Mouse (Mus musculus): Measurements from ENCODE around the gene Syt7. TPM values are rescaled to one million over a fixed set of nuclear protein-coding genes. Genes with fewer than 3 reads are reported as not detected.

The Syt7 gene
- polyA plus RNA-seq, 1 experiment from 2014 or later, result 0.75 TPM

DNA sequence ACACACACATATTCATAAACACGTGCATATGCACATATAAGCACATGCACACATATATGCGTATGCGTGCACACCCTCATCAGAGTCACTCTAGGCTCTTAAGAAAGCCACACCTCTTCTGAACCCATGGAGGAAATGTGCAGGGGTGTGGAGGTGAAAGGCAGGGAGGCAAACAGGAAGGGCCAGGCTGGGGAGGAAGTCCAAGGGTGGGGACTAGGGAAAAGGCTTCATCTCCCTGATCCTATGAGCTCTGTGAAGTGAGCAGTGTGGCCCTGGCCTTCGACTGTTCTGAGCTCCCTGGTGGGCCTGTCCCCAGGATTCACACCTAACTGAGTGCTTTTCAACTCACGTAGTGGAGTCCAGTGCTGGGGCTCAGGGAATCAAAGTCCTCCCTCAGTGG is 13.6 kb upstream of the Syt7 start:
- peaks cover 3% of the 10 kb centered on the region; the same call in 1 of the 2 replicates for H3K9me3 ChIP-seq (ENCODE audit: control insufficient read depth, low read length)
- no peaks in the 10 kb centered on the region for H3K27me3 ChIP-seq (ENCODE audit: control insufficient read depth, insufficient read depth, low read depth, low read length)
- H3K4me1 ChIP-seq (replicated peaks; ENCODE audit: control insufficient read depth, insufficient read depth, low read length), result no peaks in the 10 kb centered on the region; the same call in 1 of the 2 replicates
- peak; percentile 52; the same call in 1 of the 2 replicates for ATAC-seq (ENCODE audit: low read depth)
- no peak overlapping the region for H3K9ac ChIP-seq (ENCODE audit: low read length)
- H3K4me2 ChIP-seq (ENCODE audit: low read depth, low read length), result no peak overlapping the region
- 50% methylated on average over 5 of the region's 5 CpGs for WGBS
- H3K36me3 ChIP-seq (ENCODE audit: control insufficient read depth, insufficient read depth, low read length), result no peaks in the 10 kb centered on the region
- no peak overlapping the region for H3K4me3 ChIP-seq (ENCODE audit: low read length)
- no peak overlapping the region for H3K27ac ChIP-seq (ENCODE audit: low read length)

DNA sequence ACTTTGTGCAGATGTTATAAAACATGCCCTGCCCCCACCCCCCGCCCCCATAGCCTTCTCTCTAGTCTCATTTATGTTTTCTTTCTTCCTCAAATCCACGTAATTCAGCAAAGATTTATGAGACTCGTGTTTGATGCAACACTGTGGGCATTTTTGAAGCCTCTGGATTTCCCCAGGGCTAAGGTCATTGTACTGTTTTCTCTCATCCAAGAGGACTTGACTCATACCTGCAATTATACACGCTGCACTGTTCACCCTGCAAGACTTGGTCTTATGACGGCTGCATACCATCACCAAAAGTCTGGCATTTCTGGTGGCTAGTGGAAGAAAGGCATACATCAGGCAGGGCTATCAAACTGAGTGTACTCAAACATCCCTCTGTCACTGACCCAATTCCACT is 8.9 kb upstream of the Syt7 start:
- Histone ChIP-seq H3K4me2 (ENCODE audit: low read depth, low read length) (no peak overlapping the region), H3K4me1 (replicated peaks; ENCODE audit: control insufficient read depth, insufficient read depth, low read length) (no peaks in the 10 kb centered on the region; the same call in 1 of the 2 replicates), H3K36me3 (ENCODE audit: control insufficient read depth, insufficient read depth, low read length) (no peaks in the 10 kb centered on the region), H3K27me3 (ENCODE audit: control insufficient read depth, insufficient read depth, low read depth, low read length) (no peaks in the 10 kb centered on the region), H3K9ac (ENCODE audit: low read length) (no peak overlapping the region), H3K9me3 (ENCODE audit: control insufficient read depth, low read length) (peaks cover 3% of the 10 kb centered on the region; the same call in 1 of the 2 replicates), H3K27ac (ENCODE audit: low read length) (no peak overlapping the region), H3K4me3 (ENCODE audit: low read length) (no peak overlapping the region)
- ATAC-seq (ENCODE audit: low read depth), result no peak
- 71% methylated on average over 5 of the region's 5 CpGs for WGBS

DNA sequence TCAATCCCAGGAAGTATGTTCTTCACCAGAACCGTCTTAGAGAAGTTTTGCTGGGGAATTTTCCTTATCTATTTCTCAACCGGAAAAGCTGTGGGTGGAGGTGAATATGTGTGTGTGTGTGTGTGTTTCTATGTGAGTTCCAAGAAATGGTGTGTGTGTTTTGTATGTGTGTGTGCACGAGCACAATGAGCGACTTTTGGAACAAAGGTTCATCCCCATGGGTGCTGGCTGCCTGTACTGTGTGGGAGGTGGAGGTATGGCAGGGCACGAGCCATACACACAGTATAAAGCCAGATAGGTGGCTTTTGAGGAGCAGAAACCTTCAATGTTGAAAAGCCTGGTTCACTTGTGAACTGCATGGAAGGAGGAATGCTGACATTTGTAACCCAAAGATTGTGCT is 1.2 kb upstream of the Syt7 start:
- Histone ChIP-seq H3K27me3 (ENCODE audit: control insufficient read depth, insufficient read depth, low read depth, low read length) (peaks cover 10% of the 10 kb centered on the region), H3K9me3 (ENCODE audit: control insufficient read depth, low read length) (no peaks in the 10 kb centered on the region), H3K4me3 (ENCODE audit: low read length) (no peak overlapping the region), H3K27ac (ENCODE audit: low read length) (no peak overlapping the region), H3K4me2 (ENCODE audit: low read depth, low read length) (no peak overlapping the region), H3K9ac (ENCODE audit: low read length) (no peak overlapping the region), H3K4me1 (replicated peaks; ENCODE audit: control insufficient read depth, insufficient read depth, low read length) (peaks cover 8% of the 10 kb centered on the region), H3K36me3 (ENCODE audit: control insufficient read depth, insufficient read depth, low read length) (no peaks in the 10 kb centered on the region)
- 48% methylated on average over 5 of the region's 5 CpGs for WGBS
- ATAC-seq (ENCODE audit: low read depth), result no peak

DNA sequence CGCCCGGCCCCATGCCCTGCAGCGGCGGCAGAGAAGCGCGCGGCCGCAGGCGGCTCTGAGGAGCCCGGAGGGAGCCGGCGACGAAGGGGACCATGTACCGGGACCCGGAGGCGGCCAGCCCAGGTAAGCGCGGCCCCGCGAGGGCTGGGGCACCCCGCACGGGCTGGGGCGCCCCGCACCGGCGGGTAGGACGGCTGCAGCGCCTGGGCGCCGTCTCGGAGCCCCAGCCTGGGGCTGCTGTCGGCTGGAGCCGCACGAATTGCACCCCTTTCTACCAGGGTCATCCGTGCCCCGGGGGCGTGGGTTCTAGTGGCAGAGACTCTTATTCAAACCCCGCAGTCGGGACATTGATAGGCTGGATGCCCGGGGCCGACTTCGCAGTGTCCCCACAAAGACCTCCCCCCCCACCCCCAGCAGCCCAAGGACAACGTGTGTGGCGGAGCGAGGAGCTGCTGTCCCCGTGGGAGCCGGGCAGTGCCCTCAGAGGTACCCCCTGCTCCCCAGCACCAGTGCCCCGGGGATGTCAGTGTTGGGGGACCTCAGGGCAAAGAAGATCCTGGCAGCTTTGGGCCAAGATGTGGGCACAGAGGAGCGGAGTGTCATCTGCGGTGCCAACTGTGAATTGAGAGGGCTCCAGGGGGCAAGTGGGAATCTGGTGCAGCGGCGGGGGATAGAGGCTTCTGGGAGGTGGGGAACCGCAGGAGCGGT is 655 bp downstream of the Syt7 start:
- peak; percentile 62 for ATAC-seq (ENCODE audit: low read depth)
- WGBS, result under 1% methylated on average over 27 of the region's 54 CpGs

DNA sequence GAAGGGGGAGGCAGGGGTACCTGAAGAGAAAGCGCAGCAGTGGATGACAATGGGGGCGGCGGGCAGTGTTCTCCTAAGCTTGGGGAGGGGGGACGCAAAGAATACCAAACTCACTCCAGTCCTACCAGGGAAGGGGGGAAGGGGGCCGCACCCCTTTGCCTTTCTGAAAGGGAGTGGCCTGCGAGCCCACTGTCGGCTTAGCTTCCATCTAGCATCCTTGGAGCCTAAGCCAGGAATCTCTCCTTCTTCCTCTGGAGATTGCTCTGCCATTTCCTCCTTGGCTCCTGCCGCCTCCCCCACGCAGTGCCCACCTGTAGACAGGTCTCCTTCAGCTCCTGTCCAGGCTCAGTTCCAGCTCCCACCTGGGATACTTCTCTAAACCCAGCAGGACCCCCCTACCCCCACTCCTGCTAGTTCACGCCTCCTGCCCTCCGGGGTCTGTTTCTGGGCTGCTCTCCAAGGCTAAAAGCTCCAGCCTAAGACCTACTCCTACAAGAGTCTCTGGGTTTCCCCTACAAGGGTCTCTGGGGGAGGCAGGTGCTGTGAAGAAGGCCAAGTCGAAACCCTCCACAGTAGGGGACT is 1.3 kb downstream of the Syt7 start:
- H3K27ac ChIP-seq (ENCODE audit: low read length), result no peak overlapping the region
- peak overlapping the region; percentile 95; the same call in 1 of the 2 replicates for H3K4me2 ChIP-seq (ENCODE audit: low read depth, low read length)
- ATAC-seq (ENCODE audit: low read depth), result no peak
- H3K9ac ChIP-seq (ENCODE audit: low read length), result no peak overlapping the region
- H3K9me3 ChIP-seq (ENCODE audit: control insufficient read depth, low read length), result no peaks in the 10 kb centered on the region
- peak overlapping the region; percentile 65 for H3K4me3 ChIP-seq (ENCODE audit: low read length)
- H3K4me1 ChIP-seq (replicated peaks; ENCODE audit: control insufficient read depth, insufficient read depth, low read length), result peaks cover 8% of the 10 kb centered on the region
- H3K36me3 ChIP-seq (ENCODE audit: control insufficient read depth, insufficient read depth, low read length), result no peaks in the 10 kb centered on the region
- WGBS, result 12% methylated on average over 12 of the region's 12 CpGs
- H3K27me3 ChIP-seq (ENCODE audit: control insufficient read depth, insufficient read depth, low read depth, low read length), result peaks cover 10% of the 10 kb centered on the region

More for the DNA sequence above, 655 bp downstream of the Syt7 start:
- peak overlapping the region; percentile 95 for H3K4me2 ChIP-seq (ENCODE audit: low read depth, low read length)
- H3K9me3 ChIP-seq (ENCODE audit: control insufficient read depth, low read length), result no peaks in the 10 kb centered on the region
- H3K4me1 ChIP-seq (replicated peaks; ENCODE audit: control insufficient read depth, insufficient read depth, low read length), result peaks cover 8% of the 10 kb centered on the region
- H3K36me3 ChIP-seq (ENCODE audit: control insufficient read depth, insufficient read depth, low read length), result no peaks in the 10 kb centered on the region
- H3K9ac ChIP-seq (ENCODE audit: low read length), result peak overlapping the region; percentile 65
- peak overlapping the region; percentile 65 for H3K4me3 ChIP-seq (ENCODE audit: low read length)
- no peak overlapping the region for H3K27ac ChIP-seq (ENCODE audit: low read length)
- H3K27me3 ChIP-seq (ENCODE audit: control insufficient read depth, insufficient read depth, low read depth, low read length), result peaks cover 10% of the 10 kb centered on the region

DNA sequence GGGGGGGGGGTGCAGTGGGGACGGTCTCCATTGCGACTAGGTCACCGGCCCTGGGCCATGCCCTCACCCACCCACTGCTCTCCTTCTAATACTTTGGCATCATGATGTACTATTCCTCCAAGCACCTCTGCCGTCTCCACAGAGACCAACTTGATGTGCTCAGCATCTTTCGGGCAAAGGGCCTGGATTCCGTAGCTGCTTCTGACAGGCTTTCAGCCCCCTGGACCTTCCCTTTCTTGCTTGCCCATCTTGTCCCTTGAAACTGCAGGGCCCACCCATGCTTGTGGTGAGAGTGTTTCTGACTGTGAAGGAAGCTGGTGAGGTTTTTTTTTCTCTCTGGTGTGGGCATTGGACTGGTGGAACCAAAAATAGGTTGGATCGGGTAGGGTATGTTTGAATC is 2.1 kb downstream of the Syt7 start:
- peaks cover 10% of the 10 kb centered on the region for H3K27me3 ChIP-seq (ENCODE audit: control insufficient read depth, insufficient read depth, low read depth, low read length)
- H3K9me3 ChIP-seq (ENCODE audit: control insufficient read depth, low read length), result no peaks in the 10 kb centered on the region
- H3K9ac ChIP-seq (ENCODE audit: low read length), result no peak overlapping the region
- H3K36me3 ChIP-seq (ENCODE audit: control insufficient read depth, insufficient read depth, low read length), result no peaks in the 10 kb centered on the region
- WGBS, result 80% methylated on average over 7 of the region's 7 CpGs
- H3K4me1 ChIP-seq (replicated peaks; ENCODE audit: control insufficient read depth, insufficient read depth, low read length), result peaks cover 8% of the 10 kb centered on the region
- ATAC-seq (ENCODE audit: low read depth), result no peak
- H3K4me2 ChIP-seq (ENCODE audit: low read depth, low read length), result no peak overlapping the region
- H3K4me3 ChIP-seq (ENCODE audit: low read length), result no peak overlapping the region
- H3K27ac ChIP-seq (ENCODE audit: low read length), result no peak overlapping the region

DNA sequence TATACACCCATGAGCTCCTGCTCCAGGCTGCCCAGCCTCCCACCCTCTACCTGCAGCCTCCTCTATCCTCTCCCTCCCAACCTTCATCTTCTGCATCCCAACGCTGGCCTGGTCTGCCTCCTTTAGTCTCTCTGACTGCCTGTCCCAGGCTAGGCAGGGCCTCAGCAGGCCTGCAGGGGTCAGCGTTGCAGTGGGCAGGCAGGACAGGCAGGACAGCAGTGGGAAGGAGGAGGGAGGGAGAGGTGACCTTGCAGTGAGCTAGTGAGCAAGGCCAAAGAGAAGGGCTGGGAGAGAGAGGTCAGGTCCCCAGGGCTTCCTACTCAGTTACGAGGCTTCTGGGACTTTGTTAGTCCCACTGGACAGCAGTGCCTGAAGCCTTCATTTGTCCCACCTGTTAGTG is 3.1 kb downstream of the Syt7 start:
- WGBS, result 25% methylated on average over 3 of the region's 3 CpGs
- ATAC-seq (ENCODE audit: low read depth), result no peak
- no peaks in the 10 kb centered on the region for H3K9me3 ChIP-seq (ENCODE audit: control insufficient read depth, low read length)
- H3K27me3 ChIP-seq (ENCODE audit: control insufficient read depth, insufficient read depth, low read depth, low read length), result peaks cover 10% of the 10 kb centered on the region
- H3K4me3 ChIP-seq (ENCODE audit: low read length), result no peak overlapping the region
- H3K4me1 ChIP-seq (replicated peaks; ENCODE audit: control insufficient read depth, insufficient read depth, low read length), result peaks cover 8% of the 10 kb centered on the region
- H3K36me3 ChIP-seq (ENCODE audit: control insufficient read depth, insufficient read depth, low read length), result no peaks in the 10 kb centered on the region
- H3K4me2 ChIP-seq (ENCODE audit: low read depth, low read length), result no peak overlapping the region
- H3K9ac ChIP-seq (ENCODE audit: low read length), result no peak overlapping the region
- H3K27ac ChIP-seq (ENCODE audit: low read length), result no peak overlapping the region

DNA sequence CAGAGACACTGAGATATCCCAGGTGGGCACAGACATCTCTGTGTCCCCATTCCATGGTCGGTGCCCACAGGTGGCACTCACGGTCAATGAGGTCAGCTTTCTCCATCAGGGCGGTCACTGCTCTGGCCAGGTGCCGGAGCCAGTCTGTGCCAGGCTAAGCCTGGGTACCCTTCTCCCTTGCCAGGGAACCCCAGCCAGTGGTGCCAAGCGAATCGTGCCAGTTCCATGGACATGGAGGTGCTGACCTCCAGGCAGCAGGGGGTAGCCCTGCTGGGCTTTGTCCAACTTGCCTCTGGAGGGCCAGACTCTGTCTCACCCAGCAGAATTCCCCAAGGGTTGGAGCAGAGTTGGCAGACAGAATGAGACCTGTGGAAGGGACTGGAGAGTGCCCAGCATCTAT is 4.6 kb downstream of the Syt7 start:
- ATAC-seq (ENCODE audit: low read depth), result no peak

DNA sequence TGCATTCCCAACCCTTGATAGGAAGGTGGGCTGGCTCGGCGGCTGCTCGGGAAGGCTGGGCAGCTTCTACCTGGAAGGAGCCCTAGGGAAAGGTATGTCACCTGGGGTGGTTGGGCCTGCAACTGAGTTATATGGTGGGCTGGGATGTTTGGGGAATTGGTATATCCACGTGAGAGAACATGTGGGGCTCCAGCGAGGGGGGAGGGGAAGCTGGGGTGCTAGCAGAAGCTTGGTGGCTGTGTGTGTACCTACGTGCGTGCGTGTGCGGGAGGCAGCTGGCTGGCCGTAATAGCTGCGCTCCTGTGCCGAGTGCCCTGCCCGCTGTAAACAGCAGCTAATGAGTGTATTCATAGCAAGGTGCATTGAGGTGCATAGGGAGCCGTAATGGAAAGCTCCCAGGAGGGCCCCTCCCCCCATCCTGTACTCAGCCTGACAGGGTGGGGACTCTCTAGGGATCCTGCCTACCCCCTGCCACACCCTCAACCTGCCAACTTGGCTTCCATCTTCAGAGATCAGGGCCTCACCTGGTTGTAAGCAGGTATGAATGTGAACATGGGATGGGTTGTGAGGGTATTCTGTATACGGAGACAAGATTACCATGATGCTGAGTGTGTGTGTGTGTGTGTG is 5.1 kb downstream of the Syt7 start:
- Histone ChIP-seq H3K27me3 (ENCODE audit: control insufficient read depth, insufficient read depth, low read depth, low read length) (peaks cover 10% of the 10 kb centered on the region), H3K9ac (ENCODE audit: low read length) (no peak overlapping the region), H3K4me2 (ENCODE audit: low read depth, low read length) (no peak overlapping the region), H3K36me3 (ENCODE audit: control insufficient read depth, insufficient read depth, low read length) (no peaks in the 10 kb centered on the region), H3K27ac (ENCODE audit: low read length) (no peak overlapping the region), H3K9me3 (ENCODE audit: control insufficient read depth, low read length) (no peaks in the 10 kb centered on the region), H3K4me3 (ENCODE audit: low read length) (no peak overlapping the region), H3K4me1 (replicated peaks; ENCODE audit: control insufficient read depth, insufficient read depth, low read length) (peaks cover 6% of the 10 kb centered on the region)
- no peak for ATAC-seq (ENCODE audit: low read depth)
- WGBS, result 71% methylated on average over 15 of the region's 15 CpGs

More for the DNA sequence above, 4.6 kb downstream of the Syt7 start:
- H3K27me3 ChIP-seq (ENCODE audit: control insufficient read depth, insufficient read depth, low read depth, low read length), result peaks cover 10% of the 10 kb centered on the region
- H3K4me2 ChIP-seq (ENCODE audit: low read depth, low read length), result no peak overlapping the region
- no peak overlapping the region for H3K27ac ChIP-seq (ENCODE audit: low read length)
- H3K4me1 ChIP-seq (replicated peaks; ENCODE audit: control insufficient read depth, insufficient read depth, low read length), result peaks cover 6% of the 10 kb centered on the region
- no peaks in the 10 kb centered on the region for H3K36me3 ChIP-seq (ENCODE audit: control insufficient read depth, insufficient read depth, low read length)
- no peaks in the 10 kb centered on the region for H3K9me3 ChIP-seq (ENCODE audit: control insufficient read depth, low read length)
- H3K9ac ChIP-seq (ENCODE audit: low read length), result no peak overlapping the region
- 86% methylated on average over 6 of the region's 6 CpGs for WGBS
- no peak overlapping the region for H3K4me3 ChIP-seq (ENCODE audit: low read length)
